Mouse (Mus musculus) bone marrow, adult 2 months (tissue): ENCODE measurements around the gene Chrna1. TPM values are rescaled to one million over a fixed set of nuclear protein-coding genes. Genes with fewer than 3 reads are reported as not detected.

Experiments used
- H3K27ac ChIP-seq: fragments of 200-500 bp; 2 replicates; pipeline ENCODE4 v1.5.1; 2012; ENCODE audit warnings: low read depth, mild to moderate bottlenecking, control low read depth, inconsistent platforms, low read length; ENCODE audit not compliant: control insufficient read depth, poor library complexity, insufficient read depth
- H3K4me1 ChIP-seq: fragments of 200-500 bp; 2 replicates; pipeline ENCODE4 v1.6.1; 2011; ENCODE audit warnings: low read length; ENCODE audit not compliant: control insufficient read depth, insufficient read depth
- H3K4me3 ChIP-seq: fragments of 200-500 bp; replicated peaks from 2 replicates; pipeline ENCODE3; 2011; ENCODE audit warnings: mild to moderate bottlenecking, low read depth, low read length, control low read depth; ENCODE audit not compliant: control insufficient read depth
- CTCF ChIP-seq: fragments of 200-500 bp; IDR thresholded peaks from 2 replicates; pipeline ENCODE4 v1.5.1; 2011; ENCODE audit warnings: low read length, control low read depth; ENCODE audit not compliant: control insufficient read depth, insufficient read depth
- POLR2A ChIP-seq: fragments of 200-500 bp; IDR thresholded peaks from 2 replicates; pipeline ENCODE4 v1.6.1; 2011; ENCODE audit warnings: low read depth, mild to moderate bottlenecking, control low read depth, low read length, borderline replicate concordance; ENCODE audit not compliant: control insufficient read depth
- WGBS: fragments of 180-500 bp; shearing (Covaris S2); methylation state at CpG from one replicate; pipeline ENCODE4 v1.1.7; 2018; 5-methylcytosine and 5-hydroxymethylcytosine counted together
- polyA plus RNA-seq: library from polyadenylated mRNA; stranded (reverse); fragments of >200 nt; gene quantifications from 2 replicates; pipeline ENCODE4 v1.2.4, GENCODE M21; 2011; ENCODE audit warnings: low replicate concordance; ENCODE audit not compliant: missing spikeins, insufficient read depth, insufficient read length

Chrna1 gene
- polyA plus RNA-seq, 1 experiment = not detected

DNA sequence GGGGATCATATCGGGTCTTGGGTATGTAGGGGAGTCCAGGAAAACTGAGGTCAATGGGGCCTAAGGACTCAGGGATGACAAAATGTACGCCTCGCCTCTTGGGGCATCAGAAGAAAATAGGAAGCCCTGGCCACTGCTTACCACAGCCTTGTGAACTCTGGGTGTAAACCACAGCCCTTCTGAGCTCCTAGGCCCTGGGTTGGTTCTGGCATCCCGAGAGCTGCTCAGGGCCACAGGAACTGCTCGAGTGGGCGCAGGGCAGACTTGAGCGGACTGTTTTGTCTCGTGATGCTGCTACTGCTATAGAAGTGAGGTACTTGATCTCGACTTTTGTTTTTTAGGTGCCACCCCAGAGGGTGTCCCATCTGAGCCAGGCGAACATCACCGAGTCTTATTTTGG is 17.6 kb upstream of the Chrna1 start:
- TF ChIP-seq POLR2A (no peak), CTCF (no peak)
- Histone ChIP-seq H3K27ac (no peak overlapping the region), H3K4me3 (no peak overlapping the region), H3K4me1 (no peaks in the 10 kb centered on the region)
- WGBS = 71% methylated on average over 11 of the region's 11 CpGs

DNA sequence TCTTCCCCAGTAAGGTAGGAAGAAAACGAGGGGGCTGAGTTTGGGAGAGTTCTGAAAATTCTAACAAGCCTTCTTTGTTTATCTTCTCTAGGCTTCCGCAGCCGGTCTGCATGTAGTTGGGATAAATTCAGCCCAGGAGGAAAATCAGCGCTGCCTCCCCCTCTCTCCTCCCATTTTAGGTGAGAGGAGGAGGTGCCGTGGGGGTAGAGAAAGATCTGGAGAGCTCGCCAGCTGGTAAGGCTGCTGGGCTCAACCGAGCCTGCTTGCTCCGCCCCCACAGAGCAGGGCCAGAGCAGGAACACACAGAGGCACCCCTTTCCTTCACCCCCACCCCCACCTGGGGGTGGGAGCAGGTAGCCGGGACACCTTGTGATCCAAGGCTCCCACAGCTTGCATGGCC is 16.6 kb upstream of the Chrna1 start:
- Histone ChIP-seq H3K27ac (no peak overlapping the region), H3K4me3 (no peak overlapping the region), H3K4me1 (no peaks in the 10 kb centered on the region)
- TF ChIP-seq CTCF (no peak), POLR2A (no peak)
- 34% methylated on average over 9 of the region's 9 CpGs for WGBS

DNA sequence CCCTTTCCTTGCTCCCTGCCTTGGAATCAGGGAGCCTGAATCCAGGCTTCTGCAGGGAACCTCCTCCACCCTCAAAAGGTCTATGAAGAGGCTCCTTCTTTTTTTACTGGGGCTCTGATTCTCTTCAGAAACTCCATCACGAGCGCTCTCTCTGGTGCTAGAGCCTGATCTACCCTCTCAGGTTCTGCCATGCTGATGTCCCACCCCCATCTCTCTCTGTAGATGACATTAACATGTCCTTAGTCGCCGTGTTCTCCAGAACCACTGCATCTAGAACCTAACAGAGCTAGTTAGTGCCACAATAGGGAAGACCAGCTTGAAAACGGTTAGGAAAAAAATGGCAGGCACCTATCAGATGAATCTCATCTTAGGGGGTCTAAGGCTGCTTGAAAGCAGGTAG is 16.2 kb upstream of the Chrna1 start:
- WGBS = 75% methylated on average over 5 of the region's 5 CpGs
- TF ChIP-seq POLR2A (no peak), CTCF (no peak)

DNA sequence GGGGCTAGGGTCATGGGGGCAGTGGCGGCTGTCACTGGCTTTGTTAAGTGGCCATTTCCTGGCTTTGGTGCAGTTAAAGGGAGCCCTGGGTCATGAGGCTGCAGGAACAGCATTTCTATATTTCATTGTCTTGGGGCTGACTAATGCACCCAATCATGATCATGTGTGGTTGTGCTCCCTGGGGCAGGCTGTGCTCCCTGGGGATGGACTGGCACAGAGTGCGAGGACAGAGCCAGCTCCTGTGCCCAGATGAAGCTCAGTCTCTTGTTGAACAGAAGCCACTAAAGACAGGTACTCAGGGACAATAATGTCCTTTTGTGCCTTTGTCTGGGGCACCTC is 12.9 kb upstream of the Chrna1 start:
- no peaks in the 10 kb centered on the region for H3K4me1 ChIP-seq
- TF ChIP-seq POLR2A = no peak
- H3K27ac ChIP-seq = no peak overlapping the region
- 55% methylated on average over 2 of the region's 2 CpGs for WGBS
- no peak overlapping the region for H3K4me3 ChIP-seq

More for the DNA sequence above, 16.2 kb upstream of the Chrna1 start:
- Histone ChIP-seq H3K27ac (no peak overlapping the region), H3K4me1 (no peaks in the 10 kb centered on the region), H3K4me3 (no peak overlapping the region)

DNA sequence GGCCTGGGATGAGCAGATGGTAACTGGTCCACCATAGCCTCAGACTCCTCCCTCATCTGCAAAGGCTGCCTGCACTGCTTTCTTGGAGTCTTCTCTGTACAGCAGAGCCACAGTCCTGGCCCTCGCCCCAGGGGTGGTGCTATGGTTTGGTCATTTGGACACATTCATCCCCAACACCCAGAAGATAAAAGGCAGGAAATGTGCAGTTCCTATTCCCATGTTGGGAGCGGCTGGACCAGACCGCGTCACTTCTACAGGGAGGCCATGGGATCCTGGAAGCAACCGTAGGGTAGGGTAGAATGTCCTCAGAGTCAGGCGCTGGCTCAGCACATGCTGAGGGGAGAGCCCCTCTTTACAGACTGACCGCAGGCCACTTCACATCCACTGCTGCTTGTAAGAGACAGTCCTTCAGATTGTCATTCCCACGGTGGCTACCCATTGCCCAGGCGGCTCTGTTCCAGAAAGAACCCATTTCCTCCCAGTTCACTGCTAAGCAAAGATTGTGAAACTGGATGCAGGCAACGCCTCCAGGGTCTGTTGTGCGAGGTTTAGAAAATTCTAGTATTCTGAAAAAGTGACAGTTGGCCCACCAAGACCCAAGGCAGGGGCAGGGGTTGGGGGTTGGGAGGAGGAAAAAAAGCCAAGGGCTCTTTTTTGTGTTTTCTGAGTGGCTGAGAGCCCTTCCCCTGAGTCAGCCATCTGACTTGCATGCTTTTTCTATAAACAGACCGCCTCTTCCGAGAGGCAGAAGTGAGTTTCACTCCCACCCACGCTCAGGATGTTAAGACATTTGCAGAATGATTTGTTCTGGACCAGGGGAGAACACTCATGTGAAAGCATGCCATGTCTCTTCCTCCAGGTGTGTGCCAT is 12.3 kb upstream of the Chrna1 start:
- Histone ChIP-seq H3K27ac (no peak overlapping the region), H3K4me1 (no peaks in the 10 kb centered on the region), H3K4me3 (no peak overlapping the region)
- WGBS = 32% methylated on average over 14 of the region's 14 CpGs
- TF ChIP-seq CTCF (no peak), POLR2A (no peak)

DNA sequence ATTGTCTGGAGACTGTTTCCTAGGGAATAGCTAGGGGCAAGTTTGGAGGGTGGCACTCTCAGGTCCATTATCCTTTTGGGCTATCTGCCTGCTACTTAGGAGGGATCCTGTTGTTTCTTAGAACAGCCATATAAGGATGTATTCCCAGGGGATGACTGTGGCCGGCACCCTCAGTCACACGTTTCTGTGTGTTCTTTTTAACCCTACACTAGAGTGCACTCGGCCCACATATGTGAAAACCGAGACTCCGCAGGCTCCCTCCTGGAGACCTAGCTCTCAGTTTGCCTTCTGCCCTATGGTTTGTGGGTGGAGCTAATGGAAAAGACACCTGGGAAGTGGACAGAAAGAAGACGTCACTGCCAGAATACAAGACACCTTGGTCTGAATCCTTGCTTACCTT is 11.1 kb upstream of the Chrna1 start:
- no peaks in the 10 kb centered on the region for H3K4me1 ChIP-seq
- H3K4me3 ChIP-seq = no peak overlapping the region
- 75% methylated on average over 6 of the region's 6 CpGs for WGBS
- no peak overlapping the region for H3K27ac ChIP-seq
- TF ChIP-seq POLR2A = no peak
- no peak for TF ChIP-seq CTCF

DNA sequence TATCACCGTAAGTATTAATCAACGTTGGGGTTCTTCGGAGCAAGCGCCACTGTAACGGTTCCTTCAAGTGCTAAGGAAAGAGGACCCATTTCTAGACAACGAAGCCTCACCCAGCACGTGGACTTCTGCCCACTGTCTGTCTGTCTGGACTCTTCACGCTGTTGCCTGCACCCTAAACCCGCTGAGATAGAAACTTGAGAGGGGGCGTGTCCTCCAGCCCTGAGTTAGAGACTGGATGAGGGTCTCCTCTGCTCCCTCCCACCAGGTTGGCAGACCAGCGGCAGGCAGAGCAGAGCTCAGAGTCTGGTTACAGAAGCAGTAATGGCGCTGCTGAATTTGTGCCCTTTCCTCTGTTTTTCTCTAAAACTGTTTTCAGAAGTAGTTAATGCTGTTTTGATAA is 10.0 kb upstream of the Chrna1 start:
- Histone ChIP-seq H3K4me1 (no peaks in the 10 kb centered on the region), H3K4me3 (no peak overlapping the region), H3K27ac (no peak overlapping the region)
- 43% methylated on average over 12 of the region's 12 CpGs for WGBS
- TF ChIP-seq POLR2A (no peak), CTCF (no peak)

DNA sequence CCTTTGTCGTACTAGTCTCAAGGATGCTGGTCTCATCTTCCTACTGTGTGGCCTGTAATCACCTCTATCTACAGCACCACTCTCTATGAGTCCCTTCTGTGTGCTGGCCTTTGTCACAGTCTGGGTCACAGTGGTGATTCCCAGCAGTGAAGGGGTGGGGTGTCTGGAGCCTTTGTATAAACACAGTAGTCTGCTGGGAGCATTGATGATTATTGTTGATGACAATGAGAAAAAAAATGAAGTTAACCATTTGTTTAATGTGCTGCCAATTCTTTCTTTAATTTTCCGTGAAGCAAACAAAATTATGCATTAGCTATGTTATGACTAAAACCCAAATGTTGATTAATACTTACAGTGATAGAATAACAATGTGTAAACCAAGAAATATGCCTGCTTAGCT is 8.8 kb upstream of the Chrna1 start:
- no peaks in the 10 kb centered on the region for H3K4me1 ChIP-seq
- H3K4me3 ChIP-seq = no peak overlapping the region
- TF ChIP-seq CTCF (no peak), POLR2A (no peak)
- no peak overlapping the region for H3K27ac ChIP-seq
- WGBS = 76% methylated on average over 2 of the region's 2 CpGs

DNA sequence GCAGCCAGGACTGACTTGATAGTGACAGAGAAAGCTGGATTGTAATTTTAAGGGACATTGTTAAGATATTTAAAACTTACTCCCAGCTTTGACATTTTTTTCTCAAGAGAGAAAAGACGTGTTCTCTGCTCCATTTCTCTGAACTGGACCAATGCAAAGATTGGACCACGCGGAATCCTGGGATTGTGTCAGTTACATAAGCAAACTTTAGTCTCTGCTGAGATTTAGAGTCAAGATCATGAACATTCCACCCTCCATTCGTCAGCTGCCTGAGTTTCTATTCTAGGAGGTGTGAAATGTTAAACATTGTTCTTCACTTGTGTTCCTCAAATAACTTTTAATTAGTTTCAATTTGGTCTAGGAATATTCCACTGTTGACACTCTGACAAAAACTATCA is 7.0 kb upstream of the Chrna1 start:
- Histone ChIP-seq H3K27ac (no peak overlapping the region), H3K4me1 (no peaks in the 10 kb centered on the region), H3K4me3 (no peak overlapping the region)
- WGBS = 61% methylated on average over 4 of the region's 4 CpGs
- TF ChIP-seq POLR2A = no peak
- TF ChIP-seq CTCF = no peak
